Mouse (Mus musculus) spleen, postnatal 14 days (tissue): Measurements from ENCODE around the gene Aldh4a1.

Experiments used
- DNase-seq, 2 experiments: peaks; one replicate each; pipeline ENCODE4 v3.0.0; 2021 to 2022; ENCODE audit warnings: low spot score in 2 of 2

The Aldh4a1 gene

DNA sequence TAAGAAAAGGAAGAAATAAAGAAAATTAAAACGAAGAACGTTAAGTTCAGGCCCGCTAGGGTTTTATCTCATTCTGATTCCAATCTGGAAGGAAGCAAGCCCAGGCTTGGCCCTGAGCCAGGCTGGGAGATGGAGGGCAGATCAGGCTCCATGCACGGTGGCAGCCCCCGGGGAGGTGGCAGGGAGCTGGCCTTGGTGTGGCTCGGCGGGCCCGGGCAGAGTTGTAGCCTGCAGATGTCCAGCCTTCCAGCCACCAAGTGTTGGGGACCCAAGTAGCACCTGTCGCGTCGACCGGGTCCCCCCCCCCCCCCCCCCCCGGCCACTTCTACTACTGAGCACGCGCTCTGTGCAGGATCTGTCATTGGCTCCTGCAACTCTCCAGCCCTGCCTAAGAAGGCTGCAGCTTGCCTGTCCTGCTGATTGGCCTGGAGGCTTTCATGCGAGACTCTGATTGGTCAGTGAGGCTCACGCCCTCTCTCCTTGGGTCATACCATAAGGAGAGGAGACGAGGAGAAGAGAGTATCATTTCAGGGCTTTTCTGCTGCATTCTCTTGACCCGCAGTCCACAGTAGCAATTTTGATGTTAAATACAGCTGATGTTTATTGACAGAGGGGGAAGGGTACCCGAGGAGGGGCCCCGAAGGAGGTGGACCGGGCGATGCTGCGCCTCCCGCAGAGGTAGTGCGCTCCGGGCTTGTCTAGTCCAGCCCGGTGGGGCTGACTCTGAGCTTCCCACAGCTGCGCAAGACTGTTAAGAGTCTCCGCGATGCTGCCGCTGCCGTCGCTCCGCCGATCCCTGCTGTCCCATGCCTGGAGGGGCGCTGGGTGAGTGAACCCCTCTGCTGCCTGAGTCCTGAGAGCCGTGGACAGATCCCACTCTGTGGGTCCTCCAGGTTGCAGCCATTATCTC is at the start of gene Aldh4a1:
Aldh4a1 (plus strand) TSS at position 494 of the 910 bp plus-strand sequence.
- peak; percentile 62 to 70 for DNase-seq

DNA sequence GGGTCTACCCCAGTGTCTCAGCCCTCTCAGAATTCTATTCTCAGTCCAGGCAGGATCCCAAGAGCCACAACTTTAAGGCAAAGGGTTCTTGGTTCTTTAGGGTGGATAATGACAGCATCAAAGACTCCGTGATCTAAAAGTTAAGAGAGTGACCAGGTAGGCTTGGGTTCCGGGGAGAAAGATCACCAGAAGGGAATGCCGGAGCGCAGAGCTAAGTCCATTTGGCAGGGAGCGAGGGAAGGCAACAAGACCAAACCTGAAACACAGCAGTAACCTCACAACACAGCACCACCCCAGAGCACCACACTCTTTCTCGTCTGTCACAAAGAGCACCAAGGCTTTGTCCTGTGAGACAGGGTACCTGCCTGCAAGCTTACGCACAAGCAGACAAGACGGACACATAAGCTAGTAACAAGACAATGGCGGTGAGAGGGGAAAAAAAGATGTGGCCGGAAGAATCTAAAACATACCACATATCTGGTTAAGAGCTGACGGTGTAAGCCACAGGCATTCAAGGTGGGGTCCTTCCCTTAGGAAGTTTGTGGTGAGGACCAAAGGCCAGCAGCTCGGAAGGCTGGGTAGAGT is 49.6 kb upstream of the Aldh4a1 start:
- no peak for DNase-seq

DNA sequence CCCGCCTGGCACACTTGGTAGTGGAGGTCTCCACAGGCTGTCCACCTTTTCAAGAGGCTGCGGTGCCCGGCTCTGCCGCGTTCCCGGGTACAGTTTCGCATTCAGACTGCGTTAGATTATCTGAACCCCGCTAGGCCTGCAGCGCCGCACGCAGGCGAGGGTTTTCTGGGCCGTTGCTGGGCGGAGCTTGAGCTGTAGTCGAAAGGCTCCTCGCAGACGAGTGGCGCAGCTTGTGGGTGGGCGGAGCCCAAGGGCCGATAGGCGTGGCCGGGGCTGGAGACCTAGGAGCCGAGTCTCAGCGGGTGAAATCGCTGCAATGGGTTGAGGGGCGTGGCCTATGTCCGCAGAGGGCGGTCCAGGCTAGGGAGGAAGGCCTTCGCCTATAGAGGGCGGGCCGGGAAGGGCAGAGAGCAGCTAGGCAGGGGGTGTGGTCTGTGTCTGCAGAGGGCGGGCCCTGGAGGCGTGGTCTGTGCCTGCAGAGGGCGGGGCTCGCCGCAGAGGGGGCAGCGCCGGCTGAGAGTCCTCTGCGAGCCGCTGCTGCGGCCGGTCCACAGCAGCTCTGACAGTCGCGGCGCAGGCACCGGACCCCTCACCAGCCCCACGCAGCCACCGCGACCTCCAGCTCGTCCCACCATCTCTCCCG is 48.4 kb upstream of the Aldh4a1 start:
- DNase-seq, result peak; percentile 90

DNA sequence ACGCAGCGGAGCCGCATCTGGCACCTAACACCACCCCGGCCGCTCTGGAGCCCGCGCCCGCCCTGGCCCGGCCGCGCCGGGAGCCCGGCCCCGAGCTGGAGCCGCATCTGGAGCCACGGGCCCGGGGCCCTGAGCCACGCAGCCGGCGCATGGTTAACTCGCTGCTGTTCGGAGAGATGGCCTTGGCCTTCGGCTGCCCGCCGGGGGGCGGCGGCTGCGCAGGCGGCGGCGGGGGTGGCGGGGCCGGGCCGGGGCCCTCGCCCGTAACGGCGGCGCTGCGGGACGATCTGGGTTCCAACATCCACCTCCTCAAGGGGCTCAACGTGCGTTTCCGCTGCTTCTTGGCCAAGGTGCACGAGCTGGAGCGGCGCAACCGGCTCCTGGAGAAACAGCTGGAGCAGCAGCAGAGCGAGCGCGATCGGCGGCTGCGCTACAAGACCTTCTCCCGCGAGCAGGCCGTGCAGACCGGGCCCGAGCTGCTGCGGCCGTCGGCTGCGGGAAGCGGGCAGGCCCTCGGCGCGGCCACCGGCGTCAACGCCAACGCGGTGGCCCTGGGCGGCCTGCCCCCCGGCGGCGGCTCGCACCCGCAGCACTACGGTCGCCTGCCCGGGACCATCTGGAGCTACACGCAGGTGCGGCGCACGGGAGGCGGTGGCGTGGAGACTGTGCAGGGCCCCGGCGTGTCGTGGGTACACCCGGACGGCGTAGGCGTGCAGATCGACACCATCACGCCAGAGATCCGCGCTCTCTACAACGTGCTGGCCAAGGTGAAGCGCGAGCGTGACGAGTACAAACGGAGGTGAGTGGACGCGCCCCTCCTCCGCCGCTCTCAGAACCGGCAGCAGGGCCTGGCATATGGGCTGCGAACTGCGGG is 47.6 kb upstream of the Aldh4a1 start:
- no peak for DNase-seq

DNA sequence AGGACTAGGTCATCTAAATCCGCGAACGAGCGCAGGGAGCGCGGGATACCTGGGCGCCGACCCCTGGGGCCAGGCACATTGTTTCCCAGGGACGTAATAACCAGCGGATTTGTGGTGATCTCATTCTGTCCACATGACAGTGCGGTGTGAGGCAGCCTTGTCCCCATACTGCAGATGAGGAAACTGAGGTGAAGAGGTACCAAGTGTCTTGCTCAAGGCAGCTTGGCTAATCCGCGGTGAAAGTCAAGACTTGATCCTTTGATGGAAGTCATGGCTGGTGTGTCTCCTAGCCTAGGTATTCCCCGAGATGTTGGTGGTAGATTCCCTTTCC is 47.0 kb upstream of the Aldh4a1 start:
- no peak for DNase-seq

DNA sequence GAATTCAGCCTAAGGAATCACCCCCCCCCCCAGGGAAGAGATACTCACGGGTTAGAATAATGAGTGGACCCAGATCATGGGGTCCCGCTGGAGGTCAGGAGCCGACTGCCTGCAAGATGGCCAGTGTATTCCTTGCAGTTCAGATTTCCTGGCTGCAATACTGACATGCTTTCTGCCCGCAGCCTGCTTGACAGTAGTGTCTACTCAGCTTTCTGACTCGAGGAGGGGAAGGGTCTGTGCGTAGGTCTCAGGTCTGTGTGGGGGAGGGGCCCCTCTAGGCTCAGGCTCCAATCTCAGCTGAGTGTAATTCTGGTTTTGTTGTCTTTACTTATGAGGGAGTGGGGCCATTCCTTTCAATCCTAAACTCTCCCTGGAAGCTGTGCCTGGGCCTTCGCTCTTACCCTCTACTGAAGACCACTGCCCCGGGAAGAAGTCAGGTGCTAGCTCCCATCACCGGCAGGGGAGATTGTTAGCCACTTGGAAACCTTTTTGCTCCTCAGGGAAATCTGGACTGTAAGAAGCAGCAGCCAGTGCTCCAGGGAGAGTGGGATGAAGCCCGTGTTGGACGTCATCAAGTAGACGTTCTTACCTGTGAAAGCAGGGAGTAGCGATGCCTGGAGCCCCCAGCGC is 46.3 kb upstream of the Aldh4a1 start:
- no peak for DNase-seq

DNA sequence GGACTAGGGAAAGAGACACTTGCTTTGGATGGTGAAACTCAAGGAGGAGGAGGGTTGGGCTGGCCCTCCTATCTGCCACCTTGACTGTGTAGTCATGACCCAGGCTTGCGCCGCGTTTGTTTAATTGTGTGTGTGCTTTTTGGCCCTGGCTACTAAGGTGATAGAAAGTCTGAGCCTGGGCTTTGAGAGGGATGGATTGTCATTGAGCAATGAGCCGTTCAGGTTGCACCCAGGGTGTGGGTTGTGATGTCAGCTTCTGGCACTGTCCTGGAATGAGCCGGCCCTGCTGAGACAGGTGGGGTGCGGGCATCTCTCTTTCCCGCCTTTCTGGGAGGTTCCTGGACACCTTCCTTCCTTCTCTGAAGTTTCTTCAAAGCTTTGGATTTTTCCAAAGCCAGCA is 45.7 kb upstream of the Aldh4a1 start:
- DNase-seq, result no peak

DNA sequence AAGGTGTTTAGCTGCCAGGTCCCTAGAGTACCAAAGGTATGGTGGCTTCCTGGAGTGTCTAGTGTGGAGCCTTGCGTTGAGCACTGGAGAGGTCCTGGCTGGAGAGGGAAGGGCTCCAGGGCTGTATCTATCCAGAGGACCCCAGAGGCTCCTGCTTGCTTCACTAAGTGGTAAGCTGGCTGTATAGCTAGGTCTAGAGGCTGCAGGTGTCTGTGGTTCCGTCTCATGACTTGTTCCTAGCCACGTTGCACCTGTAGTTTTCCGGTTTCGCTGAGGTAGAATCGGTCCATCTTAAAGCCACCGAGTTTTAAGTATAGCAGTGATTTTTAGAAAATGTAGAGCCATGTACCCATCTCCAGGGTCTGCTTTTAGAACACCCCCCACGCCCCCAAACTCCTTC is 44.3 kb upstream of the Aldh4a1 start:
- DNase-seq, result no peak

DNA sequence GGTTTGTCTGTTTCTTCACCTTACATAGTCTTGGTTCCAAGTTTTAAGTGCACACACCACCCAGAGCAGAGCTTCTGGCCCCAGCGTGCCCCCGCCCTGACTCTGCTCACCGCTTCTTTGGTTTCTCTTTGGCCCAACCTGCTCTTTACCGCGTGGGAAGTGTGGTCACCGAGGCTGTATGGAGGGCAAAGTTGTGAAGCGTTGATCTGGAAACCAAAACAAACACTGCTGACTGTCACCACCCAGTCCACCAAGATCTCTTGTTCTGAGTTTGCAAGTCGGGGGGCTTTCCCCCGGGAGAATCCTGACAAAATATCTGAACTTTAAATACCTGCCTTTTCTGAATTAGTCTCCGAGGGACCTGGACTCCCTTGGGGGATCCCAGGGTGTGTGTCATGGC is 43.7 kb upstream of the Aldh4a1 start:
- DNase-seq, result no peak

DNA sequence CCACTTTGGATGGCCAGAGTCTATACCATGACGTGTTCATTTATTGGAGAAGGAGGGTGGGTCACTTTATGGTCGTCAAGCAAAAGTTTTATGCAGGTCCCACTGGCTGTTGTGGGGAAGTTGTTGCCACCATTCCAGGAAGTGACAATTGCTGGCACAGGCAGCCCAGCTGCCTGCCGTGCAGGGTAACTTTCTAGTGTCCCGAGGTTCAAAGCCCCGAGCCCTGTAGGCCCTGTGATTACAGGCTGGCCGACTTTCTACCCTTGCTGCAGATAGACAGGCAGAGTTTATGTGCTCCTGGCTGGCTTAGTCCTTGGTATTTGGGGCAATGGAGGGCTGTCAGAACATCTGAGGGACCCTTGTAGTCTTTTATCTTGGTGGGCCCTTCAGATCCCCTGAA is 43.2 kb upstream of the Aldh4a1 start:
- no peak for DNase-seq

DNA sequence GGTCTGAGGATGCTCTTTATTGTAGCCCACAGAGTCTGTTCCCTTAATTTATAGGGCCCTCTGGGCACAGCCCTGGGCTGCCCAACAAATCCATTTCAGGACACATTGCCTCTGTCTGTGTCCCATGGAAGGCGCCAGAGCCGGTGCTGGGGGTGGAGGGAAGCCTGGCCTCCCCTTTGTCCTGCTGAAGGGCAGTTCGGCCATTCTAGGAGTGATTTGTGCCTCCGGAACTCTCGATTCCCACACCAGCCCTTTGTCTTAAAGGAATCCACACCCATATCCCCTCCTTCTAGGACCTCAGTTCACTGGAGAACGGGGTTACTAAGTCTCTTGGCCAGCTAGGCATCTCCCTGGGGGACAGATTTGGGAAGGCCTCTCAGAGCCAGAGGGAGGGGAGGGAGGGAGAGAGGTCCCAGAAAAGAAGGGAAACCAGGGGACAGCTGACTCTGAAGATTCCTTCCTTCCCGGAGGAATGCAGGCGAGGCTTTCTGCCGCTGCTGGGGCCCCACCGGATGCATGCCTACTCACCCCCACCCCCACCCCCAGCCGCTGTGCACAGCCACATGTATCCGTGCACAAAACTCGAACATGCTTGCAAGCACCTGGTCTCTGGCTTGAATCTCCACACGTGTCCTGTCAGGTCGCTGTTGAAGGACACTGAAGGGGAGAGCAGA is 41.9 kb upstream of the Aldh4a1 start:
- no peak for DNase-seq

DNA sequence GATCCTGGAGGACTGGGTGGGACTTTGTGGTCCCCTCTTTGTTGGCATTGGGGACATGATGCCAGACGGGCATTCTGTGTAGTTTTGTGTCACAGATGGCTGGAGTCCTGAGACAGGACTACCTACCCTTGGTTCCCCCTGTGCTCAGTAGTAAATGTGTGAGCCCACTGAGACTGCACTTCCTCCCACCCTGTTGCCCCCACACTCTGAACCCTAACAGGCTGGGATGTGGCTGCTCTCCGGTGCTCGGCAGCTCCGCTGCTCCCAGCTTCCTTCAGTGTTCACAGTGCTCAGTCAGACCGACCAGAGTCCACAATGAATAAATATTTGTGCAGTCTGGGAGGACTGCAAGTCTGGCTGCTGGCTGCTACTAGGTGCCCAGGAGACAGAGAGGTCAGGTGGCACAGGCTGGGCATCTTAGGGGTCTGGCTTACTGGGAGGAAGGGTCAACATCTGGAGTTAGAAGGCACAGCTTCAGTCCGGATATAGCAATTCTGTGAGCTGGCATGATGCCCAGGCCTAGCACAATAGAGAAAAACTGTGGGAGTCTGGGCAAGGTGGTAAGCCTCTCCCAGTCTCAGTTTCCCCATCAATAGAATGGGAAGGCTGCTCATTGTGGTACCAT is 41.1 kb upstream of the Aldh4a1 start:
- DNase-seq, result no peak

DNA sequence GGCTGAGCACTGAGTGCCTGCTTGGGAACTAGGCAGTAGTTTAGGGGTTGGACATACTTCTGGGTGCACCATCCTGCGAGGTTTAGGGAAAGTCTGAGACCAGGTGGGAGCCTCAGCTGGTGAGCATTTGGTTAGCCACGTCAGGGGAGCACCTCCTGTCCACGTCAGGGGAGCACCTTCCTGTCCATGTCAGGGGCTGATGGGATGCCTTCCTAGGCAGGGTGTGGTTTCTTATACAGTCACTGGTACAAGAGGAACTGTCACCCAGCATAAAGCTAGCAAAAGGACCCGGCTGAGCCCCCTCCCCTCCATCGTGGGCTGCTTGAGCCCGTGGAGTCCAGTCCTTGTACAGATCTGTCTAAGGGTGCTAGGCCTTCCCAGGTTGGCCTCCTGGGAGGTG is 40.3 kb upstream of the Aldh4a1 start:
- DNase-seq, result no peak

DNA sequence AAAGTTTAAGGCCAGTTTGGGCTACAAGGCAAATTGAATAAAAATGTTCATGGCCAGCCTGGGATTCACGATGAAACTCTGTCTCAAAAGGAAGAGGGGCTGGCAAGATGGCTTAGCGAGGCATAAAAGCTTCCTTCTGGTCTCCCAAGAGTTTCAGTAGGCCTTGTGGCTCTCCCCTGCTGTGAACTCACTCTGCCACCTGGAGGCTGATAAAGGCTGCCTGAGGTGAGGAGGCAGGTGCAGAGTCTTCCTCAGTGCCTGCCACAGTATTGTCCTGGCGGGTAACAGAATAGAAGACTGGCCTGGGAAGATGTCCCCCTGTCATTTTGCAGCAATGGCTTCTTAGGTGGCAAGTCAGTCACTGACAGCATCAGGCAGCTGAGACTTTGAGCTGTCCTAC is 39.8 kb upstream of the Aldh4a1 start:
- DNase-seq, result no peak

DNA sequence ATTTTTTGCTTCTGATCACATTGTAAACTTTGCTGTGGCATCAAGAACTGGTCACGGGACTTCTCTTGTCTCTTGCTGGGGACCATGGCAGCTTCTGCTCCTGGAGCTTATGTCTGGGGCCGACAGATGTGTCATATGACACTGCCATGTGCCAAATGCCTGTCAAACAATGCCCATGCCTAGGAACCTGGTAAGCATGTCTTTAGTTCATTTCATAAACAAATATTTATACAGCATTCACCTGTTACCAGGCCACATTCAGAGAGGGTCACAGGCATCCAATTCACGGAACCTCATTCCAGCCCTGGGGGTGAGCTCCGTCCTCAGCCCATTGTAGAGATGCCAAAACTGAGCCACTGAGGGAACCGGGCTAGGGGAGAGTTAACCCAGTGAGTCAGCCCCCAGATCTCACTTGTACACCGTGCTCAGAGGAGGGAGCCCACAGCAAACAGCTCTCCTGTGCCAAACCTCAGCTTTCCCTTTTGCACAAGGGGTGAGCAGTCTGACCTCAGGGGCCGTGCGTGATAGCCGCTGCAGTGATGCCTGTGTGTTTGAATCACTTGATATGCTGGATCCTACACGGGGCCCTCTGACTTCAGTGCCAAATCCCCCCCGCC is 38.9 kb upstream of the Aldh4a1 start:
- DNase-seq, result no peak

DNA sequence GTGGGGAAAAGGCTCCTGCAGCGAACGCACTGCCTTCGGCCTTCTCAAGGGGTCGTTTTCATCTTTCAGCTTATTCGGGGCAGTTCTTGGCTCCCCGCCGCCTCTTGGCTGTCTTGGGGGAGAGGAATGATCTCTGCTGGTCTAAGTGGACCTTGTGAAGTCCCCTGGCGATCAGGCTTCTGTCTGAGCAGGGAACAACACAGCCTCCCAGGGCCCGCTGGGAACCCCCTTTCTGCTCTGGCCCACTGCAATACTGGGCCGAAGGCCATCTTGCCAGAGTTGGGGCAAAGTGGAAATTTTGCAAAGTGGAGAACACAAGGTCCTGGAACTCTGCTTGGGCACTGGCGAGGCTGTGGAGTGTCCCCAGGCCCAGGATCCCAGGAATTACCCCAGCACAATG is 38.0 kb upstream of the Aldh4a1 start:
- no peak for DNase-seq

DNA sequence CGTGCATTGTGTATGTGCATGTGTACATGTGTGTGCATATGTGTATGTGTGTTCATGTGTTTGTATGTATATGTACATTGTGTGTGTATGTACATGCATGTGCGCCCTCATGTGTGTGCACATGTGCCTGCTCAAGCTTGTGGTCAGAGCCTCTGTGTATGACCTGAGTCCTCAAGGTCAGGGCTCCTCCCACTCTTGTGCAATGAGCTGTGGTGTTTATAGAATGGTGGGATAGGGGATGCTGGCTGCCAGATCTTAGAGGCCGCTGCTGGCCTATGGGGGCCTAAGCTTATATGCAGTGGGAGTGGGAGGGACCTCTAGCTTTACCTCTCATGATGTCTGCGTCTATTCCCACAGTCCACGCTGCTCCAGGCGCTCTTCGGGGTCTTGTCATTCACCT is 37.0 kb upstream of the Aldh4a1 start:
- no peak for DNase-seq

DNA sequence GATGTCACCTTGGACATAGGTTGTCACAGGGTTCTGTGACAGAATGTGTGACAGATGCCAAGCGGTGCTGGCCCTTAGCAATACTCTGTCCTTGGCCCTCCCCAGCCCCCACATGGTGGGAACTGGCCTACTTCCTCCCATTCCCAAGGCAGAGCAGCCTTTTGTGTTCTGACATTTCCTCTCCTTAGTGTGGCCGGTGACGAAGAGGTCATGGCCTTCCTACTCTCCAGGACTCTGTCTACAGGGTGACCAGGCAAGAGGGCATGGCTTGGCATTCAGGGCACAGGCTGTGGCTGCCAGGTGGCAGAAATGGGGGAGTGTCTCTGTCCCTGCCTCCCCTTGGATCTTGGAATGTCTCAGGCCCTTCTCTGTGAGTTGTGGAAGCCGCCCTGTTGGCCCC is 35.3 kb upstream of the Aldh4a1 start:
- no peak for DNase-seq

DNA sequence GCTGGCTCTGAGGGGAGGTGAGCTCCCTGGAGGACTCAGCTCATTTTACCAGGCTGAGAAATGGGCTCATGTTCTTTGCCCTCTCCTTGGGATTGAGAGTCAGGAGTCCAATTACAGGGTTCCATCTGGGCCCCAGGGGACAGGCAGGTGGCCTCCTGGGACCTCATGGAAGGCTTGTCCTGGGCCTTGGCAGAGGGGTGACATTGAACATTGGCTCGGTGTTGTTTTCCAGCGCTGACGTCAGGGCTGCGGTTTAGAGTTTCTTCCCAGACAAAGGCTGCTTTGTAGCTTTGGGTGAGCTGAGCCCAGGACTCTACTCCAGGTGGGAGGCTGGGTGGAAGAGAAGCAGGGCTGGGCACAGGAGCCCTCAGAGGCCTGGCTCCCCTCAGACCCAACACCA is 34.9 kb upstream of the Aldh4a1 start:
- DNase-seq, result no peak

DNA sequence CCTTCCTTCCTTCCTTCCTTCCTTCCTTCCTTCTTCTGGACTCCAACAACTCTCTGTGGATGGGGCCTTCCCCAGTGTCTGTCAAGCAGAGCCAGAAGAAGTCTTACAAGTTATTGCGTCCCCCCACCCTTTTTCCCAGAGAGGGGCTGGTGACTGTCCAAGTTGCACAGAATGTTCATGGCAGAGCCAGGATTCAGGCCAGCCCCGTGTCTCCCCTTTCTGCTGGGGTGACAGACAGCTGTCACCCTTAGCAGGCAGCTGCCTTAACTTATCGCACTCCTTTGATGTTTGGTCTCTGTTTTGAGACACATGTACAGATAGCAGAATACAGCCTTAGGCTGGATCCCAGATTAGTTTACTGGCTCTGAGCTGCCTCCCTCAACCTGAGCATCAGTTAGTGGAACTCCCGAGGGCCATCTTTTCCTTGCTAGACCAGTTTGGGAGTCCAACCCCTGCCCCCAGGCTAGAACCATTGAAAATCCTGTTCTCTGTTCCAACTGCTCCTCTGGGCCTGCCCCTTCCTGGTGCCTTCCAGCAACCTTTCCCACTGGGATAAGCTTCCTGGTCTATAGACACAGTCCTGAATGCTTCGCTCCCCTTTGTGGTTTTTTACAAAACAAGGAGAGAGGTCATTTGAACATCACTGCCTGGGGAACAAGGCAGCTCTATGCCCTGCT is 33.2 kb upstream of the Aldh4a1 start:
- no peak for DNase-seq
